Mouse (Mus musculus) kidney, embryonic 16.5 days (tissue): ENCODE measurements around the gene Olfr1392. TPM values are rescaled to one million over a fixed set of nuclear protein-coding genes. Genes with fewer than 3 reads are reported as not detected.

Source experiments
- ATAC-seq: fragments of 200-750 bp; cut with Nextera tagmentation; 2 replicates; pipeline ENCODE4 v1.8.0; 2017; ENCODE audit warnings: moderate TSS enrichment; ENCODE audit not compliant: low FRiP score, low TSS enrichment
- H3K27ac ChIP-seq: fragments of 300-500 bp; sonication (generic); 2 replicates; pipeline ENCODE4 v1.5.1; 2014; ENCODE audit warnings: low read length
- H3K27me3 ChIP-seq: fragments of 300-500 bp; sonication (generic); 2 replicates; pipeline ENCODE4 v1.6.1; 2014; ENCODE audit warnings: low read length, control low read depth, mixed read lengths; ENCODE audit not compliant: insufficient read depth
- H3K36me3 ChIP-seq: fragments of 300-500 bp; sonication (generic); 2 replicates; pipeline ENCODE4 v1.6.1; 2014; ENCODE audit warnings: low read length, control low read depth, mixed read lengths; ENCODE audit not compliant: insufficient read depth
- H3K4me1 ChIP-seq: fragments of 300-500 bp; sonication (generic); 2 replicates; pipeline ENCODE4 v1.6.1; 2014; ENCODE audit warnings: low read length, control low read depth, mixed read lengths; ENCODE audit not compliant: insufficient read depth
- H3K4me2 ChIP-seq: fragments of 300-500 bp; sonication (generic); replicated peaks from 2 replicates; pipeline ENCODE4 v1.6.1; 2014; ENCODE audit warnings: low read depth, low read length
- H3K4me3 ChIP-seq: fragments of 300-500 bp; sonication (generic); 2 replicates; pipeline ENCODE4 v1.5.1; 2014; ENCODE audit warnings: mild to moderate bottlenecking, low read length
- H3K9ac ChIP-seq: fragments of 300-500 bp; sonication (generic); replicated peaks from 2 replicates; pipeline ENCODE4 v1.6.1; 2014; ENCODE audit warnings: low read length
- H3K9me3 ChIP-seq: fragments of 300-500 bp; sonication (generic); 2 replicates; pipeline ENCODE4 v1.6.1; 2016; ENCODE audit warnings: low read length, control low read depth
- WGBS: fragments of 180-500 bp; shearing (Covaris S2); extraction: QIAGEN DNeasy Blood & Tissue Kit; methylation state at CpG from one replicate; pipeline ENCODE4 v1.1.7; 2014; 5-methylcytosine and 5-hydroxymethylcytosine counted together
- polyA plus RNA-seq: library from polyadenylated mRNA; unstranded; fragments of >200 nt; fragmentation: Nextera tagmentation; extraction: Ambion mirVana; gene quantifications from 2 replicates; pipeline ENCODE4 v1.2.1, GENCODE M21; 2015

Gene Olfr1392
- polyA plus RNA-seq, 1 experiment from 2014 or later, result not detected

- peak overlapping the region; percentile 78 for H3K4me3 ChIP-seq
- peak; percentile 98 for ATAC-seq
- 1% methylated on average over 45 of the region's 45 CpGs for WGBS
- H3K4me1 ChIP-seq, result peaks cover 47% of the 10 kb centered on the region
- H3K27me3 ChIP-seq, result no peaks in the 10 kb centered on the region
- H3K4me2 ChIP-seq, result peak overlapping the region; percentile 80
- H3K9me3 ChIP-seq, result no peaks in the 10 kb centered on the region
- H3K27ac ChIP-seq, result peak overlapping the region; percentile 97
- H3K9ac ChIP-seq, result peak overlapping the region; percentile 96
- H3K36me3 ChIP-seq, result peaks cover 14% of the 10 kb centered on the region; the same call in 1 of the 2 replicates
These were observed 34.4 kb upstream of the Olfr1392 start for GRCm38 (mm10) chr11:49250422-49251379.

DNA sequence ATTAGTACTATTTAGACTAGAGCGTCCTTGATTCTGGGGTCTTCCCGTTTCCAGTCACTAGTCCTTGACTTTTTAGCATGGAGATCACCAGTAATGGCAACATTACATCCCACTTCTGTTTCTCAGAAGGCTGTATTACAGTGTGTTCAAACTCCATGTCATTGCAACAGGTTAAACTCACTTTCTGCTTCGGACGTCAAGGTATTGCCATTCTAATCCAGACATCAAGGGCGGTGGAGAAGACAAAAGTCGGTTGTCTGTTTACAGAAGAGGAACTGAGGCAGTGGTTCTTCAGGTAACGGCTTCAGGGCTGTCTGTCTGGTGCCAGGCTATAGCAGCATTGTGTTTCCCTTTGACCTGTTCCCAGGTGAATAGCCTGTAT is 33.7 kb upstream of the Olfr1392 start:
- Histone ChIP-seq H3K36me3 (peaks cover 17% of the 10 kb centered on the region), H3K4me1 (peaks cover 47% of the 10 kb centered on the region), H3K9me3 (no peaks in the 10 kb centered on the region), H3K27ac (no peak overlapping the region), H3K27me3 (no peaks in the 10 kb centered on the region), H3K4me2 (peak overlapping the region; percentile 80), H3K9ac (peak overlapping the region; percentile 96), H3K4me3 (peak overlapping the region; percentile 78)
- ATAC-seq, result no peak
- 54% methylated on average over 7 of the region's 7 CpGs for WGBS

DNA sequence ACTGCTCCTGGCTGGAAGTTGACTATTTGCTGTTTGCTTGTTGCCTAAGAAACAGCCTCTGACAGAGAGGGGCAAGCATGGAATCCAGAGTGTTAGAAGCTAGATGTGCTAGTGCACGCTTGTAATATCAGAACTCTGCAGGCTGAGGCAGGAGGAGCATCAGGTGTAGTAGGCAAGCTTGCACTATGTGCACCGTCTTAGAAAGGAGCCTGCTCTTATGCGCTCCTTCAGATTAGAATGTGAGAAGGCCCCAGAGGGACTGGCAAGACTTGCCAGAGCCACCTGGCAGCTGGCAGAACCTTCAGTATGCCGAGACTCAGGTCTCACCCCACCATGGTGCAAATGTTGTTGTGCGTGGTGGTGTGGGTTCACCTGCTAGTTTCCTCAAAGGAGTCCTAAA is 33.0 kb upstream of the Olfr1392 start:
- Histone ChIP-seq H3K36me3 (peaks cover 23% of the 10 kb centered on the region), H3K4me3 (peak overlapping the region; percentile 78), H3K9ac (0 out of 2 replicates have a peak overlapping the region, but pooled peaks have one; percentile 10), H3K27ac (no peak overlapping the region), H3K4me1 (peaks cover 43% of the 10 kb centered on the region), H3K27me3 (no peaks in the 10 kb centered on the region), H3K9me3 (no peaks in the 10 kb centered on the region), H3K4me2 (peak overlapping the region; percentile 80)
- no peak for ATAC-seq
- 85% methylated on average over 5 of the region's 5 CpGs for WGBS

DNA sequence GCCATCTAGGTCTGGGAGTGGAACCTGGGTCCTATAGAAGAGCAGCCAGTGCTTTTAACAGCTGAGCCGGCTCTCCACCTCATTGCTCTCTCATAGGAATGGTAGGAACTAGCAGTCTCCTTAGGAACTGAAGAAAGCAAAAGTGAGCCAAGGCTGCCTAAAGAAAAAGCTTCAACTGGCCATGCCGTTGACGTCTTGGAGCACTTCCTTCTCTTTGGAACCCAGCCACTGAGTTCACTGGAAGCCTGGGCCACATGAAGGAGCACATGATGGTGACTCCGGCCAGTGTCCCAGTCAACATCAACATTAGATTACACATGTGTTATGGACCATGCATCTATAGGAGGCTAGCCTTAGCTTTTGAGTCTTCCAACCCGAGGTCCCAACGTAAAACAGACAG is 32.0 kb upstream of the Olfr1392 start:
- H3K9ac ChIP-seq, result no peak overlapping the region
- peaks cover 25% of the 10 kb centered on the region for H3K36me3 ChIP-seq
- H3K4me3 ChIP-seq, result no peak overlapping the region
- no peak overlapping the region for H3K27ac ChIP-seq
- peaks cover 36% of the 10 kb centered on the region for H3K4me1 ChIP-seq
- no peaks in the 10 kb centered on the region for H3K9me3 ChIP-seq
- 88% methylated on average over 6 of the region's 6 CpGs for WGBS
- H3K27me3 ChIP-seq, result no peaks in the 10 kb centered on the region
- no peak overlapping the region for H3K4me2 ChIP-seq
- ATAC-seq, result no peak

- no peak overlapping the region for H3K27ac ChIP-seq
- peaks cover 40% of the 10 kb centered on the region for H3K36me3 ChIP-seq
- H3K4me1 ChIP-seq, result peaks cover 7% of the 10 kb centered on the region; the same call in 1 of the 2 replicates
- no peak overlapping the region for H3K4me2 ChIP-seq
- WGBS, result 55% methylated on average over 2 of the region's 2 CpGs
- ATAC-seq, result no peak
- no peaks in the 10 kb centered on the region for H3K27me3 ChIP-seq
- H3K9me3 ChIP-seq, result no peaks in the 10 kb centered on the region
- H3K9ac ChIP-seq, result no peak overlapping the region
- H3K4me3 ChIP-seq, result no peak overlapping the region
These were observed 25.8 kb upstream of the Olfr1392 start for GRCm38 (mm10) chr11:49259296-49259695.

GRCm38 (mm10) chr11:49259829-49260228 is 25.3 kb upstream of the Olfr1392 start:
- Histone ChIP-seq H3K4me3 (no peak overlapping the region), H3K9ac (no peak overlapping the region), H3K27ac (no peak overlapping the region), H3K4me1 (peaks cover 7% of the 10 kb centered on the region; the same call in 1 of the 2 replicates), H3K27me3 (no peaks in the 10 kb centered on the region), H3K9me3 (no peaks in the 10 kb centered on the region), H3K4me2 (no peak overlapping the region), H3K36me3 (peaks cover 44% of the 10 kb centered on the region)
- WGBS, result 83% methylated on average over 1 of the region's 1 CpGs
- ATAC-seq, result no peak

DNA sequence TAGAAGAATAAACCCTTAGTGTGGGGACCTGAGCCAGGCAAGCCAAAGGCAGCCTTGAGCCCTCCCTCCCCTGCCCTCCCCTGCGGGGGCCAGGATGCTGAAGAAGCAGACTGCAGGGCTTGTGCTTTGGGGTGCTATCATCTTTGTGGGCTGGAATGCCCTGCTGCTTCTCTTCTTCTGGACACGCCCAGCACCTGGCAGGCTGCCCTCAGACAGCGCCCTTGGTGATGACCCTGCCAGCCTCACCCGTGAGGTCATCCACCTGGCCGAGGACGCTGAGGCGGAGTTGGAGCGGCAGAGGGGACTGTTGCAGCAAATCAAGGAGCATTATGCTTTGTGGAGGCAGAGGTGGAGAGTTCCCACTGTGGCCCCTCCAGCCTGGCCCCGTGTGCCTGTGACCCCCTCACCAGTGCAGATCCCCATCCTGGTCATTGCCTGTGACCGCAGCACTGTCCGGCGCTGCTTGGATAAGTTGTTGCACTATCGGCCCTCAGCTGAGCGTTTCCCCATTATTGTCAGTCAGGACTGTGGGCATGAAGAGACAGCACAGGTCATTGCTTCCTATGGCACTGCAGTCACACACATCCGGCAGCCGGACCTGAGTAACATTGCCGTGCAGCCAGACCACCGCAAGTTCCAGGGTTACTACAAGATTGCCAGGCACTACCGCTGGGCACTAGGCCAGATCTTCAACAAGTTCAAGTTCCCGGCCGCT is 24.3 kb upstream of the Olfr1392 start:
- Histone ChIP-seq H3K9me3 (no peaks in the 10 kb centered on the region), H3K27me3 (no peaks in the 10 kb centered on the region), H3K9ac (no peak overlapping the region), H3K36me3 (peaks cover 41% of the 10 kb centered on the region), H3K4me1 (peaks cover 7% of the 10 kb centered on the region; the same call in 1 of the 2 replicates), H3K4me3 (no peak overlapping the region), H3K4me2 (no peak overlapping the region), H3K27ac (no peak overlapping the region)
- 90% methylated on average over 21 of the region's 21 CpGs for WGBS
- no peak; the same call in 1 of the 2 replicates for ATAC-seq

DNA sequence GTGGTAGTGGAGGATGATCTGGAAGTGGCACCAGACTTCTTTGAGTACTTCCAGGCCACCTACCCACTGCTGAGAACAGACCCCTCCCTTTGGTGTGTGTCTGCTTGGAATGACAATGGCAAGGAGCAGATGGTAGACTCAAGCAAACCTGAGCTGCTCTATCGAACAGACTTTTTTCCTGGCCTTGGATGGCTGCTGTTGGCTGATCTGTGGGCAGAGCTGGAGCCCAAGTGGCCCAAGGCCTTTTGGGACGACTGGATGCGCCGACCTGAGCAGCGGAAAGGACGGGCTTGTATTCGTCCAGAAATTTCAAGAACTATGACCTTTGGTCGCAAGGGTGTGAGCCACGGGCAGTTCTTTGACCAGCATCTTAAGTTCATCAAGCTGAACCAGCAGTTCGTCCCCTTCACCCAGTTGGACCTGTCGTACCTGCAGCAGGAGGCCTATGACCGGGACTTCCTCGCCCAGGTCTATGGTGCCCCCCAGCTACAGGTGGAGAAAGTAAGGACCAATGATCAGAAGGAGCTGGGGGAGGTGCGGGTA is 23.7 kb upstream of the Olfr1392 start:
- Histone ChIP-seq H3K36me3 (peaks cover 39% of the 10 kb centered on the region), H3K27ac (no peak overlapping the region), H3K9ac (no peak overlapping the region), H3K4me2 (no peak overlapping the region), H3K9me3 (no peaks in the 10 kb centered on the region), H3K27me3 (no peaks in the 10 kb centered on the region), H3K4me3 (no peak overlapping the region), H3K4me1 (0 out of 2 replicates have a peak, but pooled peaks cover 3% of the 10 kb centered on the region)
- 0 out of 2 replicates have a peak, but pooled peaks have one; percentile 36 for ATAC-seq
- WGBS, result 89% methylated on average over 14 of the region's 14 CpGs

GRCm38 (mm10) chr11:49262286-49262685 is 22.8 kb upstream of the Olfr1392 start:
- Histone ChIP-seq H3K9ac (no peak overlapping the region), H3K27me3 (no peaks in the 10 kb centered on the region), H3K4me2 (no peak overlapping the region), H3K9me3 (no peaks in the 10 kb centered on the region), H3K36me3 (peaks cover 31% of the 10 kb centered on the region), H3K4me3 (no peak overlapping the region), H3K4me1 (0 out of 2 replicates have a peak, but pooled peaks cover 2% of the 10 kb centered on the region), H3K27ac (no peak overlapping the region)
- 95% methylated on average over 5 of the region's 5 CpGs for WGBS
- no peak; the same call in 1 of the 2 replicates for ATAC-seq
